Mouse (Mus musculus) cerebellum, postnatal 36 days (tissue): ENCODE data around the gene Defb45.

Experiments
- DNase-seq, 2 experiments: peaks; one replicate each; pipeline ENCODE4 v3.0.0; 2021 to 2022; ENCODE audit warnings: mixed read lengths in 2 of 2

Gene Defb45

GRCm38 (mm10) chr2:152604057-152604456 lies 4.9 kb upstream of the Defb45 start, which contains the start of gene Defb36:
Gene Defb36 (plus strand): TSS chr2:152604327.
- DNase-seq = peak; percentile 10 to 23

GRCm38 (mm10) chr2:152601275-152601960 lies 2.2 kb upstream of the Defb45 start:
- DNase-seq = no peak

DNA sequence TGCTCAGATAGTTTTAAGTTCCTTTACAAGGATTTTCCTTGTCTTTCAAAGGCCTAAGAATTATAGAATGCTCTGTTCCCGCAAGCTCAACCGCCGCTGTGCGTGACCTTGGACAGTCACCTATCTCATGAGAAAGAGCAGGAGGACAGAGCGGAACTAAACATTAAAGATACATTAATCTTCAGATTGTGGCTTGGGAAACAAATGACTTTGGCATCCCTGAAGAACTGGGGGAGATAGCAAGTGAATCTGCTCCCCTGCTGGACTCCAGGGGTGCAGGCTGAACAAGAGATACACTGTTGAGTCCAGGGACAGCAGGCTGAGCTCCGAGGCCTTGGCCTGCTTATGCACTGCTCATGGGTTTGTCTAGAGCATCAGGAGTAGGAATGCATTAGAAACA lies 877 bp upstream of the Defb45 start:
- DNase-seq = no peak

DNA sequence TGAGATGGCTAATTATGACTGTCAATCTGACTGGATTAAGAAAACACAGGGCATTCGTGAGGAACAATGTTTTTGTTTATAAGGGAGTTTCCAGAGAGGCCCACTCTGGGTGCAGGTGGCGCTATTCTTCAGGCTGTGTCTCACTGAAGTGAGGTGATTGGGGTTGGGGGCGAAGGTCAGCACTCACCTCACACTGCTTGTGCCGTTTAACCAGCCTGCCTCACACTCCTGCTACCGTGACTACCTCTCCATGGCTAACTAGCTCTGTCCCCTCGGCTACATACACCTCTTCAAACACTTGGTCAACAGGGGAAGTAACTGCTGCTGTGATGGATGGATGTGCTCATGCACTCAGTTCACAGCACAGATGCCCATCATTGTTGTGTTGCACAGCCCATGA lies 10.2 kb downstream of the Defb45 start:
- no peak for DNase-seq

DNA sequence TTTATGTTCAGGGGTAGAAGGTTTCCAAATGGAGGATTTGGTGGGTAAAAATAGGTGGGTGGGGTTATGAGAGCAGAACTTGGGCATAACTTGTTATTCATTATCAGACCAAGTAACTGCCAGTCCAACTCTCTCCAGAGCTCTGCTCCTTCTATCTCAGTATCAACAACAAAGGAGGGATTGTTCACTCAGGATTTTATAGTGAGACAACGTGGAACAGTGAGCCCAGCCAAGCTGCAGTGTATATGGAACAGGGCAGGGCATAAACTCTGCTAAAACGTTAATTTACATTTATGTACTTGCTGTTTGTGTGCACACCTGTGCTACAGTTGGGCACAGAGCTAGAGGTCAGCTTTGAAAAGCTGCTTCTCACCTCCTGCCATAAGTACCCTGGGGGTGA lies 10.7 kb downstream of the Defb45 start:
- DNase-seq = no peak

- no peak for DNase-seq
Observed at GRCm38 (mm10) chr2:152586926-152587560, 12.2 kb downstream of the Defb45 start.

DNA sequence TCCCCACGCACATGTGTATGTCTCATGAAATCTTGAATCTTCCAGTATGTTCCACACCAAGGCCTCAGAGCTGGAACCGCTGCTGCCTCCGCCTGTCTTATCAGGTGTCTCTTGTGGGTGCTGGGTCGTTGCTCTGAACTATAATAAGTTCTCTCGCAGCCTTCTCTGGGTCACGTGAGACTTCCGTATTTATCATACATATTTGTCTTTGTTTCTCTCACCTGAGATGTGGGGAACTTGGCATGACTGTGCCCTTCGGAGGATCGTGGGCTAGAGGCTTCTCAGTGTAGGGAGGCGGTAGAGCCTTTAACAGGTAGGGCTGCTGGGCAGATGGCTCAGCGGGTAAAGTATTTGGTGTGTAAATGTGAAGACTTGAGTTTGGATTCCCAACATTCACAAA lies 18.6 kb downstream of the Defb45 start:
- DNase-seq = no peak

DNA sequence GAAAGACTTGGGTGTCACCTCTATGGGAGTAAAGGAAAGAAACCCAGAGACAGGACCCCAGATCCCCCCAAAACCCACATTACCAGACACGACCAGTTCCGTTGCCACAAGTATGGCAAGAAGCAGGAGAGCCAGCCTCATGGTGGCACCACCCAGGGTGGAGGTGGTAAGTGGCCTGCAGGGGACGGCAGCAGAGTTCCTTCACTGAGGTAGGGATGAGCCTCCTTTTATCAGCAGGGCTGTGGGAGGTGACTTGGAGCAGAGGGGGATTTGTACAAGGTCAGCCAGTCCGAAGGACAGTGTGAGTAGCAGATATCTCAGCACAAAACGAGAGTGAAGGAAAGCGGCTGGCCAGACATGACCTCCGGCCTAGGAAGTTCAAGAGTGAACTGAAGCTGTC lies 19.1 kb downstream of the Defb45 start, which contains the start of gene Defb19:
Gene Defb19, minus strand, starts transcription at position 206 of the 400 bp plus-strand sequence.
- no peak for DNase-seq

- DNase-seq = no peak
Observed at GRCm38 (mm10) chr2:152573484-152573883, 25.7 kb downstream of the Defb45 start.

DNA sequence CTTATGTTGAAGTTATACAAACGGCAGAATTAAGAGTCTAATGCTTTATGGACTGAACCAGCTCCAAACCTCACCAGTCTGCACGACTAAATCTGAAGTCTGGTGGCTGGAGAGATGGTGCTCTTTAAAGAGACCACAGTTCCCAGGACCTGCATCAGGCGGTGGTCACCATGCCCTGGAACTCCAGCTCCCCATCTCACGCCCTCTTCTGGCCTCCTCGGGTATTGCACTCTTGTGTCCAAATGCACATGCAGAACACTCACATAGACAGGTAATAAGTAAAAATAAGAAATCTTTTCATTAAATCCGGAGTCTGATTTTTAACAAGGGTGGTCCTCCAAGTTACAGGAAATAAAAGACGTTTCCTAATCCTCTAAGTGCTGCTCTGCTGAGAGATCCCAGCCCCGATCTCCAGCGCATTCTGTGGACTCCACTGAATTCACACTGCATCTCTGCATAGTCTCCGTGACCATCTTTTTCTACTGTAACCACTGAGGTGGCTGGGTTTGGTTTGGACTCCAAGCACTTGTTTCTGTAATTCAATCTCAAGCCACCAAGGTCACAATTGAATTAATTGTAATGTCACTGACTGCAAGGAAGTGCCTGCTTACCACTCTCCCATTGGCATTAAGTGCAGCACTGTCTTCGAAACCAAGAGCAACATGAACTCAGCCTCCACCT lies 26.9 kb downstream of the Defb45 start, which contains the start of gene Defb21:
Gene Defb21, plus strand, starts transcription at position 631 of the 681 bp plus-strand sequence.
- DNase-seq = no peak

GRCm38 (mm10) chr2:152570313-152570712 lies 28.9 kb downstream of the Defb45 start:
- no peak for DNase-seq

DNA sequence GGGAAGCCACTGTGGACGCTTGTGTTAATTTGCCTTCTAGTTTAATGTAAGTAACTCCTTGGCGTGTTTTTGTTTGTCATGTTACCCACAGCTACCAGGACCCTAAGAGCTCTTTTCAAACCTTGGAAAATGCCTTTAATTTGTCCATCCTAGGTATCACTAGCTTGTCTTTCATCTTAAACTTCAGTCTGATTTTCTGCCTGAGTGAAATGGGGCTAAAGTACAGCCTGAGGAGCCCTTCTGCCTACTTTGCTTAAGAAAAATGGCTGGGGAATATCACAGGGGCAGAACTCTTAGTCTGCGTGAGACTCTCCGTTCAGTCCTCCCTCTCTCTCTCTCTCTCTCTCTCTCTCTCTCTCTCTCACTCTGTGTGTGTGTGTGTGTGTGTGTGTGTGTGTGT lies 29.3 kb downstream of the Defb45 start:
- DNase-seq = no peak

GRCm38 (mm10) chr2:152569038-152569437 lies 30.2 kb downstream of the Defb45 start, which contains the start of gene Gm17416:
Gene Gm17416 (plus strand): TSS chr2:152569338.
- DNase-seq = no peak

DNA sequence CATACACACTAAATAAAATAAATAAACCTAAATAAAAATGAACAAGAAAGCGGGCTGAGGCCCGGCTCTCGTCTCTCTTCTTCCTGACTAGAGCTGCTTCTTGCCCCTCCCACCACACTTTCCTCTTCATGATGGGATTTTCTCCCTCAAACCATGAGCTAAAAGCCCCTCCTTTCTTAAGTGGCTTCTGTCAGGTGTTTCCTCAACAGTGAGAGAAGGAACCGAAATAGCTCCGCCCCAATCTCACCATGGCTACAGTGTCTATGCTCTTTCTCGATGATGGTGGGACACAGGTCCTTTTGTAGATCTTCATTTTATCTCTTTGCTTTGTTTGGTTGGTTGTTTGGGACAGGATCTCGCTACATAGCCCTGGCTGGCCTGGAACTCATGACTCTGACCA lies 42.5 kb downstream of the Defb45 start:
- DNase-seq = no peak

- DNase-seq = peak; percentile 53 to 57
Observed at GRCm38 (mm10) chr2:152553774-152554423, 45.3 kb downstream of the Defb45 start.

GRCm38 (mm10) chr2:152548124-152548523 lies 51.1 kb downstream of the Defb45 start:
- DNase-seq = no peak

GRCm38 (mm10) chr2:152544691-152545090 lies 54.5 kb downstream of the Defb45 start:
- peak; percentile 11 to 17 for DNase-seq

- DNase-seq = no peak
Observed at GRCm38 (mm10) chr2:152543478-152543877, 55.7 kb downstream of the Defb45 start.
